Mouse (Mus musculus) intestine, postnatal 0 days (tissue): ENCODE measurements at regions not wholly inside any gene's neighbourhood (a gene's known extent, or its start where the extent isn't known, plus 50 kb on each side); places are given as distances from the start of the nearest gene placed in this dataset.

Experiments used
- ATAC-seq: fragments of 200-750 bp; cut with Nextera tagmentation; 2 replicates; pipeline ENCODE4 v1.8.0; 2017; ENCODE audit warnings: mild to moderate bottlenecking, moderate TSS enrichment, moderate library complexity
- H3K27ac ChIP-seq: fragments of 300-500 bp; sonication (generic); 2 replicates; pipeline ENCODE4 v1.5.1; 2014; ENCODE audit warnings: mild to moderate bottlenecking, low read depth, low read length, moderate library complexity
- H3K27me3 ChIP-seq: fragments of 300-500 bp; sonication (generic); replicated peaks from 2 replicates; pipeline ENCODE4 v1.6.1; 2014; ENCODE audit warnings: low read length, mixed read lengths; ENCODE audit not compliant: control insufficient read depth, insufficient read depth
- H3K36me3 ChIP-seq: fragments of 300-500 bp; sonication (generic); 2 replicates; pipeline ENCODE4 v1.6.1; 2014; ENCODE audit warnings: mild to moderate bottlenecking, moderate library complexity; ENCODE audit not compliant: control insufficient read depth, insufficient read depth
- H3K4me1 ChIP-seq: fragments of 300-500 bp; sonication (generic); replicated peaks from 2 replicates; pipeline ENCODE4 v1.6.1; 2014; ENCODE audit warnings: antibody characterized with exemption, low read length, mixed read lengths; ENCODE audit not compliant: control insufficient read depth, insufficient read depth
- H3K4me2 ChIP-seq: fragments of 300-500 bp; sonication (generic); replicated peaks from 2 replicates; pipeline ENCODE4 v1.6.1; 2014; ENCODE audit warnings: low read depth, mild to moderate bottlenecking, moderate library complexity
- H3K4me3 ChIP-seq: fragments of 300-500 bp; sonication (generic); 2 replicates; pipeline ENCODE4 v1.5.1; 2014; ENCODE audit warnings: low read depth, low read length
- H3K9ac ChIP-seq: fragments of 300-500 bp; sonication (generic); 2 replicates; pipeline ENCODE4 v1.6.1; 2014; ENCODE audit warnings: mild to moderate bottlenecking, low read depth, low read length
- H3K9me3 ChIP-seq: fragments of 300-500 bp; sonication (generic); 2 replicates; pipeline ENCODE4 v1.6.1; 2016; ENCODE audit warnings: mixed run types; ENCODE audit not compliant: control insufficient read depth
- CTCF ChIP-seq: sonication (generic); IDR thresholded peaks from 2 replicates; pipeline ENCODE4 v1.5.1; 2016; ENCODE audit warnings: low read depth, mild to moderate bottlenecking, control low read depth, antibody characterized with exemption, moderate library complexity
- WGBS: fragments of 180-500 bp; shearing (Covaris S2); extraction: QIAGEN DNeasy Blood & Tissue Kit; methylation state at CpG from one replicate; pipeline ENCODE4 v1.1.7; 2014; 5-methylcytosine and 5-hydroxymethylcytosine counted together

GRCm38 (mm10) chr13:102545845-102546615 lies 147.3 kb upstream of the Cd180 start:
- Histone ChIP-seq H3K4me3 (no peak overlapping the region), H3K36me3 (no peaks in the 10 kb centered on the region), H3K27me3 (no peaks in the 10 kb centered on the region), H3K9ac (no peak overlapping the region), H3K4me1 (no peaks in the 10 kb centered on the region), H3K4me2 (peak overlapping the region; percentile 43), H3K9me3 (no peaks in the 10 kb centered on the region), H3K27ac (no peak overlapping the region)
- ATAC-seq, result no peak
- 18% methylated on average over 17 of the region's 17 CpGs for WGBS
- no peak for TF ChIP-seq CTCF

- no peak for ATAC-seq
- Histone ChIP-seq H3K27ac (no peak overlapping the region), H3K4me2 (no peak overlapping the region), H3K27me3 (no peaks in the 10 kb centered on the region), H3K4me1 (no peaks in the 10 kb centered on the region), H3K9me3 (no peaks in the 10 kb centered on the region), H3K9ac (no peak overlapping the region), H3K4me3 (no peak overlapping the region), H3K36me3 (no peaks in the 10 kb centered on the region)
- WGBS, result 73% methylated on average over 6 of the region's 6 CpGs
- TF ChIP-seq CTCF, result no peak
These were observed 145.1 kb upstream of the Cd180 start for GRCm38 (mm10) chr13:102548252-102548651.

- TF ChIP-seq CTCF, result no peak
- Histone ChIP-seq H3K27ac (no peak overlapping the region), H3K9me3 (no peaks in the 10 kb centered on the region), H3K4me1 (no peaks in the 10 kb centered on the region), H3K4me2 (no peak overlapping the region), H3K27me3 (no peaks in the 10 kb centered on the region), H3K9ac (no peak overlapping the region), H3K36me3 (no peaks in the 10 kb centered on the region), H3K4me3 (no peak overlapping the region)
- no peak for ATAC-seq
- 85% methylated on average over 3 of the region's 3 CpGs for WGBS
These were observed 126.3 kb upstream of the Cd180 start for GRCm38 (mm10) chr13:102566846-102567572.

- H3K36me3 ChIP-seq, result no peaks in the 10 kb centered on the region
- no peaks in the 10 kb centered on the region for H3K9me3 ChIP-seq
- H3K4me1 ChIP-seq, result no peaks in the 10 kb centered on the region
- 67% methylated on average over 3 of the region's 3 CpGs for WGBS
- H3K4me2 ChIP-seq, result no peak overlapping the region
- H3K4me3 ChIP-seq, result no peak overlapping the region
- no peak overlapping the region for H3K27ac ChIP-seq
- no peak overlapping the region for H3K9ac ChIP-seq
- H3K27me3 ChIP-seq, result no peaks in the 10 kb centered on the region
- ATAC-seq, result no peak
- TF ChIP-seq CTCF, result no peak
These were observed 123.8 kb upstream of the Cd180 start for GRCm38 (mm10) chr13:102569580-102569979.

- 93% methylated on average over 1 of the region's 1 CpGs for WGBS
- Histone ChIP-seq H3K27me3 (no peaks in the 10 kb centered on the region), H3K9ac (no peak overlapping the region), H3K4me1 (no peaks in the 10 kb centered on the region), H3K9me3 (no peaks in the 10 kb centered on the region), H3K4me2 (no peak overlapping the region), H3K27ac (no peak overlapping the region), H3K36me3 (no peaks in the 10 kb centered on the region), H3K4me3 (no peak overlapping the region)
- TF ChIP-seq CTCF, result no peak
- no peak for ATAC-seq
These were observed 123.1 kb upstream of the Cd180 start for GRCm38 (mm10) chr13:102570286-102570685.

GRCm38 (mm10) chr13:102573286-102573921 lies 120.0 kb upstream of the Cd180 start:
- H3K9me3 ChIP-seq, result no peaks in the 10 kb centered on the region
- no peak overlapping the region for H3K4me3 ChIP-seq
- no peak overlapping the region for H3K9ac ChIP-seq
- H3K4me1 ChIP-seq, result no peaks in the 10 kb centered on the region
- no peak for ATAC-seq
- TF ChIP-seq CTCF, result no peak
- H3K27me3 ChIP-seq, result no peaks in the 10 kb centered on the region
- no peak overlapping the region for H3K27ac ChIP-seq
- H3K36me3 ChIP-seq, result no peaks in the 10 kb centered on the region
- WGBS, result 77% methylated on average over 5 of the region's 5 CpGs
- no peak overlapping the region for H3K4me2 ChIP-seq
